Mouse (Mus musculus) thymus, adult 2 months (tissue): ENCODE results near the gene Lmtk3.

Experiments used
- CTCF ChIP-seq: fragments of 200-500 bp; IDR thresholded peaks from 2 replicates; pipeline ENCODE4 v1.5.1; 2012; ENCODE audit warnings: mild to moderate bottlenecking, control low read depth, low read length, moderate library complexity, borderline replicate concordance; ENCODE audit not compliant: control insufficient read depth, poor library complexity, insufficient read depth; ENCODE audit errors: extremely low read depth
- POLR2A ChIP-seq: fragments of 200-500 bp; IDR thresholded peaks from 2 replicates; pipeline ENCODE4 v1.6.1; 2012; ENCODE audit warnings: mild to moderate bottlenecking, low read length, control low read depth, moderate library complexity; ENCODE audit not compliant: control insufficient read depth, poor library complexity, insufficient read depth; ENCODE audit errors: extremely low read depth

GRCm38 (mm10) chr7:45775237-45775636 is 8.3 kb upstream of the Lmtk3 start:
- TF ChIP-seq POLR2A (no peak), CTCF (no peak)
